Mouse (Mus musculus): Measurements from ENCODE around the gene Smim6.

DNA sequence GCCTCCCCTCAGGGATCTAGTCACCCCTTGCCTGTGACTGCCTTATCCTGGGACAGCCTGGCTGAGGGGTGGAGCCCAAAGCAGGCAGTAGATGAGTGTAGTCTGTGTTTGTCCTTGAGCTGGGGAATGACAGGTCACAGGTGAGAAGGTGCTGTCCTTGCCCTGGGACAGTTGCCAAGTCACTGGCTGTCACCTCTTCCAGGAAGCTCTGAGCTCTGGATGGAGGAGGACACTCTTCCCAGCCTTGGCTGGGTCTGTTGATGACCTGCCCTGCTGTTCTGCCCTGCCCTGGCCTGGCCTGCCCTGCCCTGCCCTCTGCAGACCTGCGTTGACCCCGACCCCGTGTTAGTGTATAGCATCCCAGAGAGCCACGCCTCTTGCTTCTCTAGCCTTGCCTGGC is 39.4 kb upstream of the Smim6 start:
- TF ChIP-seq CTCF (IDR thresholded peaks at IDR 0.05; ENCODE audit: borderline replicate concordance, control insufficient read depth, extremely low read depth, insufficient read depth, low read length, poor library complexity) (no peak), POLR2A (IDR thresholded peaks at IDR 0.05; ENCODE audit: control insufficient read depth, extremely low read depth, insufficient read depth, low read length, poor library complexity) (no peak)
